Mouse (Mus musculus) G1E (cell line): ENCODE data around the gene Trmt2b. TPM values are rescaled to one million over a fixed set of nuclear protein-coding genes. Genes with fewer than 3 reads are reported as not detected.
"Not testable (repeated sequence)": the region's sequence is repeated elsewhere in the genome, so short reads cannot be mapped to it uniquely, and the experiment has no call there.

Experiments used
- ATAC-seq: 2 replicates; pipeline ENCODE4 v1.8.0; 2016; ENCODE audit warnings: mild to moderate bottlenecking; ENCODE audit not compliant: insufficient number of reproducible peaks, poor library complexity, low FRiP score, severe bottlenecking; ENCODE audit errors: extremely low read depth
- DNase-seq: peaks from one replicate; pipeline ENCODE4 v3.0.0; 2012; ENCODE audit warnings: low spot score
- H3K27me3 ChIP-seq: 2 replicates; pipeline ENCODE4 v1.6.1; 2012; ENCODE audit warnings: mild to moderate bottlenecking, low read length, inconsistent platforms; ENCODE audit not compliant: insufficient read depth
- H3K36me3 ChIP-seq: replicated peaks from 2 replicates; pipeline ENCODE3; 2012; ENCODE audit warnings: mild to moderate bottlenecking, inconsistent platforms
- H3K4me1 ChIP-seq: 2 replicates; pipeline ENCODE4 v1.6.1; 2012; ENCODE audit warnings: low read depth, low read length, inconsistent platforms, mixed read lengths; ENCODE audit not compliant: insufficient read depth
- H3K4me3 ChIP-seq: 2 replicates; pipeline ENCODE4 v1.5.1; 2012; ENCODE audit warnings: low read depth, mild to moderate bottlenecking, inconsistent platforms, low read length, moderate library complexity, mixed read lengths
- H3K9me3 ChIP-seq: replicated peaks from 2 replicates; pipeline ENCODE4 v1.6.1; 2012; ENCODE audit warnings: inconsistent platforms
- CTCF ChIP-seq: IDR thresholded peaks from 2 replicates; pipeline ENCODE4 v1.5.1; 2012; ENCODE audit warnings: low read depth, low read length, inconsistent platforms, mixed read lengths
- GATA1 ChIP-seq: IDR thresholded peaks from 2 replicates; pipeline ENCODE4 v1.6.1; 2012; ENCODE audit warnings: borderline replicate concordance, low read length, inconsistent platforms, mixed read lengths
- GATA2 ChIP-seq: IDR thresholded peaks from 2 replicates; pipeline ENCODE4 v1.6.1; 2012; ENCODE audit warnings: low read depth, low read length, inconsistent platforms, borderline replicate concordance
- POLR2AphosphoS5 ChIP-seq: IDR thresholded peaks from 2 replicates; pipeline ENCODE4 v1.6.1; 2012; ENCODE audit warnings: low read depth, low read length, inconsistent platforms; ENCODE audit not compliant: insufficient replicate concordance
- TAL1 ChIP-seq: conservative IDR thresholded peaks from 2 replicates; pipeline ENCODE4 v1.6.1; 2012; ENCODE audit warnings: low read depth, low read length, inconsistent platforms, mixed read lengths
- polyA plus RNA-seq: library from polyadenylated mRNA; stranded (reverse); fragments of >175 nt; gene quantifications from 2 replicates; pipeline ENCODE4 v1.2.3, GENCODE M21; 2012
- total RNA-seq, 2 experiments: library from RNA; stranded (forward) in 1 of 2; stranded (reverse) in 1 of 2; fragments of 200-1000 nt in 1 of 2; fragments of >200 nt in 1 of 2; fragmentation: Nextera tagmentation in 1 of 2; gene quantifications; 2 replicates each; pipeline ENCODE4 v1.2.3; 2014 to 2017

Trmt2b gene
- total and polyA plus RNA-seq, 3 experiments = 1.6 to 39.2 (median 34.8) TPM

DNA sequence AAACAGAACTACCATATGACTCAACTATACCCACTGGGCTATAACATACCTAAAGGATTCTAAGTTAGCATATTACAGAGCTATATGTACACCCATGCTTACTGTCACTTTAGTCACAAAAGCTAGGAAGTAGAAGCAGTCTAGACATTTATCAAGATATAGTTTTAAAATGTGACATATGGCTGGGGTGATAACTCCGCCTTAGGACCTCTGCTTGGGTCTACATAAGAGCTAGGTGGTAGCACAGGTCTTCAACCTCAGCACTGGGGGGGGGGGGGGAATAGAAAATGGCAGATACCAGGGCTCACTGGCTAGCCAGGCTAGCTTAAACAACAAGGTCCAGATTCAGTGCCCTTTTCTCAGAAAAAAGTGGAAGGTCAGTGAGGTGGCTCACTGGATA, 43.7 kb downstream of the Trmt2b start:
- ATAC-seq (no peak), DNase-seq (no peak)
- TF ChIP-seq TAL1 = no peak
- H3K36me3 ChIP-seq = peaks cover 48% of the 10 kb centered on the region
- no peaks in the 10 kb centered on the region for H3K4me1 ChIP-seq
- no peaks in the 10 kb centered on the region for H3K9me3 ChIP-seq
- H3K27me3 ChIP-seq = no peaks in the 10 kb centered on the region
- no peak overlapping the region for H3K4me3 ChIP-seq

DNA sequence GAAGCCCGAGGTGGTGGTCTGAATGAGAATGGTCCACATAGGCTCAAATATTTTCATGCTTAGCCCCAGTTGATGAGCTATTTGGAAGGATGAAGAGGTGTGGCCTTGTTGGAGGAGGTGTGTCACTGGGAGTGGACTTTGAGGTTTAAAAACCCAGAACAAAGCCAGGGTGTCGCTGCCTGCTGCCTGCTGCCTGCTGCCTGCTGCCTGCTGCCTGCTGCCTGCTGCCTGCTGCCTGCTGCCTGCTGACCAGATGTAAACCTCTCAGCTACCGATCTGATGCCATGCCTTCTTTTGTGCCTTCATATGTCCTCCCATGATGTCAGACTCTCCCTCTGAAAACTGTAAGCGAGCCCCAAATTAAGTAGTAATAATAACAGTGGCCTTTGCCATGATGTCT, 54.9 kb downstream of the Trmt2b start, which contains the start of gene Nox1:
Nox1 (minus strand) TSS at position 101 of the 400 bp plus-strand sequence.
- H3K9me3 ChIP-seq = no peaks in the 10 kb centered on the region
- H3K27me3 ChIP-seq = no peaks in the 10 kb centered on the region
- H3K36me3 ChIP-seq = peaks cover 68% of the 10 kb centered on the region
- TF ChIP-seq TAL1 (no peak), CTCF (no peak), GATA1 (no peak), POLR2AphosphoS5 (no peak), GATA2 (no peak)
- no peak for ATAC-seq
- no peak within 1 kb of the TSS for H3K4me3 ChIP-seq
- H3K4me1 ChIP-seq = peaks cover 3% of the 10 kb centered on the region; the same call in 1 of the 2 replicates
- no peak for DNase-seq

DNA sequence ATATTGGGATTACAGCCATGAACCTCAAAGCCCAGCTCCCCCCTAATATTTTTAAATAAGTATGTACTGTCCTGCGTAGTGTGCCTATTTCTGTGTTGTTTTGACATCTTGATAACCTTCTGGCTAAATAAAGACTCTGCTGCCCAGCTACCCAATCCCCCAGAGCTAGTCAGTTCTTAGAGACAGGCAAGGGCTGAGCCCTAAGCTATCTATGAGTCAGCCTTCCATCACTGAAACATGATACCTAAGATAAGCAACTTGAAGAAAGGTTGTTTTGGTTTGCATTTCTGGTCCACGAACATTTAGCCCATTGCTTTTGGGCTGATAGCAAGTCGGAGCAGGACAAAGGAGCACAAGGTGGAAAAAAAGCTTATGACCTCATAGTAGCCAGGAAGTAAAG, 56.2 kb downstream of the Trmt2b start:
- DNase-seq (no peak), ATAC-seq (no peak)
- no peaks in the 10 kb centered on the region for H3K9me3 ChIP-seq
- H3K36me3 ChIP-seq = peaks cover 66% of the 10 kb centered on the region
- peaks cover 3% of the 10 kb centered on the region; the same call in 1 of the 2 replicates for H3K4me1 ChIP-seq
- no peak overlapping the region for H3K4me3 ChIP-seq
- no peaks in the 10 kb centered on the region for H3K27me3 ChIP-seq
- TF ChIP-seq GATA1 (no peak), TAL1 (no peak), CTCF (no peak), GATA2 (no peak), POLR2AphosphoS5 (no peak)

DNA sequence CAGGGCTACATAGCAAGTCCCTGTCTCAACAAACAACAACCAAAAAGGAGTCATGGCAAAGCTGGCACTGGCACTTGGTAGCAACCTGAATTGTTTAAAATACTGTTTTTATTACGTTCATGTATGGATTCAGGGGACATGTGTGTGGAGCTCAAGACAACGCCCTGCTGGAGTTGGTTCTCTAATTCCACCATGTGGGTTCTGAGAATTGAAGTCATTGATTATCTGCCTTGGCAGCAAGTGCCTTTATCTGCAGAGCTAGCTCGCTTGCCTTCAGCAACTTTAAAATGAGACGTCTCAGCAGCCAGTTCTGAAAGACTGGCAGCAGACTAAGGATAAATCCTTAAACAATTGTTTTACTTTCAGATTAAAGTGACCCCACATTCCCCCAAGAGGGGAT, 58.6 kb downstream of the Trmt2b start:
- Histone ChIP-seq H3K36me3 (peaks cover 51% of the 10 kb centered on the region), H3K4me1 (peaks cover 3% of the 10 kb centered on the region; the same call in 1 of the 2 replicates), H3K4me3 (no peak overlapping the region), H3K9me3 (no peaks in the 10 kb centered on the region), H3K27me3 (no peaks in the 10 kb centered on the region)
- TF ChIP-seq POLR2AphosphoS5 = no peak
- ATAC-seq (no peak), DNase-seq (no peak)

DNA sequence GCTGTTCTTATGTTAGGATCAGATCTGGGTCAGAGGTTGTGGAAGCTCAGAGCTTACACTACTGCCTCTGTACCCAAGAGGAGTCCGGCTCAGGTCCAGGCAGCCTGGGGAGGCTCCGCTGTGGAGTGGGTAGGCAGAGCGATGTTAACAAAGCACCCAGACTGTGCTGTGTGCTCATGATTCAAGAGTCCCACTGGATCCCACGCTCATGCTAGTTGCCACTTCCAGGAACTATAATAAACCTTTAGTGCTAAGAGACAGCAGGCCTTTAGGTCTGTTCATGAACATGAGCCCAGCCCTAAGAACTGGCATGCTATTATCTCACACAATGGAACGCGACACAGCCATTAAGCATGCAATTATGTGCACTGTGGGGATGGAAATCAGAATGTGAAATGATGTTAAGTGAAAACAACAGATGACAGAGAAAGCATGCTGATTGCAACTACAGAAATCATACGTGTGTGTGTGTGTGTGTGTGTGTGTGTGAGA, 65.6 kb downstream of the Trmt2b start:
- ATAC-seq (no peak), DNase-seq (no peak)
- Histone ChIP-seq H3K4me3 (no peak overlapping the region), H3K36me3 (peaks cover 31% of the 10 kb centered on the region), H3K9me3 (no peaks in the 10 kb centered on the region), H3K4me1 (peaks cover 5% of the 10 kb centered on the region; the same call in 1 of the 2 replicates), H3K27me3 (no peaks in the 10 kb centered on the region)
- TF ChIP-seq CTCF = no peak
- TF ChIP-seq GATA2 = no peak
- TF ChIP-seq GATA1 = no peak
- TF ChIP-seq POLR2AphosphoS5 = no peak
- TF ChIP-seq TAL1 = no peak

DNA sequence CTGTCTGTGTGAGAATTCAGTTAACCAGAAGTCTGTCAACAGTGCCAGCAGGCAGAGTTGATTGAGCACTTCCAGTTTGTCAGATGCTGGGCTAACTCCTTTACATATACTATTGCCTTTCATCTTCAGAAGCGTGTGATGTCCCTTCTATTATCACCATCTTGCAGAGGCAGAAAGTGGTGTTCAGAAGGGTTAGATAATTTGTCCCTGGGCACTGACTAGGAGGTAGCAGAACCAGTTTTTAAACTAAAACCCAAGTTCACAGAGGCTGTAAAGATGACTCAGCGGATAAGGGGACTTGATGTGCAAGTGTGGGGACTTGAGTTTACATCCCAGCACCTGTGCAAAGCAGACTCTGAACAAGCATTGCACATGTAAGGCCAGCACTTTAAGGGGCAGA, 68.3 kb downstream of the Trmt2b start:
- no peak for DNase-seq
- H3K4me3 ChIP-seq = no peak overlapping the region
- no peak for ATAC-seq
- peaks cover 5% of the 10 kb centered on the region; the same call in 1 of the 2 replicates for H3K4me1 ChIP-seq
- H3K36me3 ChIP-seq = peaks cover 30% of the 10 kb centered on the region
- no peaks in the 10 kb centered on the region for H3K9me3 ChIP-seq
- TF ChIP-seq POLR2AphosphoS5 = no peak
- no peak for TF ChIP-seq GATA2
- no peak for TF ChIP-seq TAL1
- TF ChIP-seq GATA1 = no peak
- no peak for TF ChIP-seq CTCF
- H3K27me3 ChIP-seq = no peaks in the 10 kb centered on the region

DNA sequence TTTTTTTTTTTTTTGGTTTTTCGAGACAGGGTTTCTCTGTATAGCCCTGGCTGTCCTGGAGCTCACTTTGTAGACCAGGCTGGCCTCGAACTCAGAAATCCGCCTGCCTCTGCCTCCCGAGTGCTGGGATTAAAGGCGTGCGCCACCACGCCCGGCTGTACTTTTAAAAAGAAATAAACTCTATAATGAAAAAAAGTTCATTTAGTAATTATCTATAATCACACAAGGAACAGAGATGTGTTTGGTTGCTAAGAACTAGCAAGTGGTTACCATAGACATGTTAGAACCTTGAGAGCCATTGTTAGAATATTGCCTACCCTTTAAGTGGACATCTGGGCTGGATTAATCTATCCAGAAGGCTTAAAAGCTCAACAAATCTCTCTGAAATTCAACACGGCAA, 89.6 kb downstream of the Trmt2b start, which contains the start of gene Arl13a:
Arl13a (plus strand) TSS at position 301 of the 400 bp plus-strand sequence.
- H3K4me3 ChIP-seq, H3K9me3 ChIP-seq, H3K4me1 ChIP-seq: not testable (repeated sequence)

More for the DNA sequence above, 89.6 kb downstream of the Trmt2b start, which contains the start of gene Arl13a:
- not testable (repeated sequence) for H3K27me3 ChIP-seq, ATAC-seq, H3K36me3 ChIP-seq, DNase-seq
